Mouse (Mus musculus) thymus, postnatal 14 days (tissue): ENCODE measurements at regions not wholly inside any gene's neighbourhood (a gene's known extent, or its start where the extent isn't known, plus 50 kb on each side); places are given as distances from the start of the nearest gene placed in this dataset.
"Not testable (repeated sequence)": the region's sequence is repeated elsewhere in the genome, so short reads cannot be mapped to it uniquely, and the experiment has no call there.

Experiments
- DNase-seq: peaks from one replicate; pipeline ENCODE4 v3.0.0; 2021

GRCm38 (mm10) chr14:27562564-27562963 is 54.3 kb upstream of the Ccdc66 start:
- peak; percentile 17 for DNase-seq

GRCm38 (mm10) chr14:27561974-27562373 is 53.7 kb upstream of the Ccdc66 start:
- not testable (repeated sequence) for DNase-seq

DNA sequence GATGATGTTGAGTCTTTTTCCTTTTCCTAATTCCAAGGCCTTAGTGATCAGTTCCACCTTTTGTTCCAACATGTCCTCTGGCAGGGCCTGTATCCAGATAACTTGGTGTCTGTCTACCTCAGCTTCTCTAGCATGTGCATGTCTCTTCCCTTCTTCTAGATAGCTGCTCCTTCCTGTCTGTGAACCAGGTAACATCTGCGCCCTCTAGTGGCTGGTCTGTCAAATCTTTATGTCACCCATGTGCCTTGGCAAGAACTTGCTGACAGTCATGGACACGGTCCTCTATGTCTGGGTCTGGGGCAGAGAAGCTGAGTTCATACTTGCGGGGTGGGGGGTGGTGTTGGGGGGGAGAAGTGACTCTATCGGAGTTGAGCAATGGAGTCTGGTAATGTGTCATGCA is 52.2 kb upstream of the Ccdc66 start:
- DNase-seq = peak; percentile 77

GRCm38 (mm10) chr14:27558794-27559491 is 50.7 kb upstream of the Ccdc66 start:
- DNase-seq = no peak
